Mouse (Mus musculus): ENCODE data around the gene Gabpa.

Gabpa gene

DNA sequence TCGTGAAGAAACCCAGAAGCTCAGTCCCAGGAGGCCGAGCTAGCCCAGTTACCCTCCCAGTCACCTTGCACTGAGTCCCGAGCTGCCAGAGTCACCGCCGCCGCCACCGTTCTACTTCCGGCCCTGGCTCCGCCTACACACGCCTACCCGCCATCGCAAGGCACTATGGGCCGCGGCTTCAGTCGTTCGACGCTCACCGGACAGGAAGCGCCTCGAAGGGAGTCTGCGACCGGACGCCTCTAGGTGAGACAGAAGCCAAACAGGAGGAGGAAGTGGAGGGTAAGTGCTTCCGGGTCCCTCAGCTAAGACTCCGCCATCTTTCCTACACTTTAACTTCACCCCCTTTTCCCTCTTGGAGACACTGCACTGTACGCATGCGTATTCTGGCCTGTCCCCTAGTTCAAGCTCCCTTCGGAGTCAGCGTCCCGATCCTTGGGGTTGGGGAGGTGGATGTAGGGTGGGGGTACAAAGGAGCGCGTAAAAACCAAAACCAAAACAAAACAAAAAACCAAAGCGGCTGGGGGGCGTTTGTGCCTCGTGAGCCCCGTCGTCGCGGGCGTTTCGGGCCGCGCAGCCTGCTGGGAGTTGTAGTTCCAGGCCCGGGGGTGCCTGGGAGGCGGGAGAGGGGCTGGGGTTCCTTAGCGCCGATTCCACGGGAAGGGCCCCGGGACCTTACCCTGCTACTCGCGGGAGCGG, at the start of gene Gabpa:
TSS of gene Gabpa (plus strand) at position 181 of the 696 bp plus-strand sequence.
- CTCF ChIA-PET: no interaction called here

GRCm38 (mm10) chr16:84784966-84785365, 49.8 kb upstream of the Gabpa start:
- CTCF ChIA-PET: no interaction called here

GRCm38 (mm10) chr16:84790595-84791165, 44.0 kb upstream of the Gabpa start:
- CTCF ChIA-PET: no interaction called here

DNA sequence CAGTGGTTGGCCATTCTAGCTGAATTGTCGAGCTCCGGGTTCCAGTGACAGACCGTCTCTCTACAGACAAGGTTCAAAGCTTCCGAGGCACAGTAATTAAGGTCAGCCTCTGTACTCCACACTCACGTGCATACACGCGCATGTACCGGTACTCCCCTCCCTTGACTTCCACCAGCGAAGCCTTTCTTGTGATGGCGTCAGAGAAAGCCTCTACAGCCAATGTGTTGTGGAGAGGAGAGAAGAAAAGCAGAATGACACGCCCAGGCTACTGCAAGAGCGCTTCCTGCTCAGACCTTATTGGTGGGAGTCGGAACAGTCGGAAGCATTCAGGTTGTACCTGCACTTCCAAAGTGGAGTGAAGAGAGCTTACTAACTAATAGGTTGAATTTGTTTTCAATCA, 41.3 kb upstream of the Gabpa start:
- CTCF ChIA-PET: no interaction called here

- CTCF ChIA-PET: no interaction called here
These were observed 39.4 kb upstream of the Gabpa start for GRCm38 (mm10) chr16:84795337-84795736.

- CTCF ChIA-PET: no interaction called here
These were observed 38.0 kb upstream of the Gabpa start for GRCm38 (mm10) chr16:84796678-84797077.

DNA sequence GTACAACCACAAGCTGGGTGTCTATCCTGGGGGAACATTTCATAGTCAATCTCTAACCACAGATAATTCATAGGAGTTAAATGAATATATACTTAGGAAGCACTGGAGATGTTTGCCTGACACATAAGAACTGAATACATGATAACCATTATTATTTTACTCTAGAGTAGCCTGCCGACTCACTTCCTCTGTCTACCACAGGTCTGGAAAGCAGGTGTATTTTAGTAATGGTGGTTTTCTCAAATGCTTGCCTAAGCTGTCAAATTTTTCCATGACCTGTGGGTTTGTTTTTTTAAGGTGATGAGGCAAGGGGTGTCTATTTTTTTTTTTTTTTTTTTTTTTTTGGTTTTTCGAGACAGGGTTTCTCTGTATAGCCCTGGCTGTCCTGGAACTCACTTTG, 34.7 kb upstream of the Gabpa start:
- CTCF ChIA-PET: no interaction called here

GRCm38 (mm10) chr16:84802217-84802616, 32.5 kb upstream of the Gabpa start:
- CTCF ChIA-PET: no interaction called here

- CTCF ChIA-PET: no interaction called here
These were observed 29.9 kb upstream of the Gabpa start for GRCm38 (mm10) chr16:84804866-84805265.

DNA sequence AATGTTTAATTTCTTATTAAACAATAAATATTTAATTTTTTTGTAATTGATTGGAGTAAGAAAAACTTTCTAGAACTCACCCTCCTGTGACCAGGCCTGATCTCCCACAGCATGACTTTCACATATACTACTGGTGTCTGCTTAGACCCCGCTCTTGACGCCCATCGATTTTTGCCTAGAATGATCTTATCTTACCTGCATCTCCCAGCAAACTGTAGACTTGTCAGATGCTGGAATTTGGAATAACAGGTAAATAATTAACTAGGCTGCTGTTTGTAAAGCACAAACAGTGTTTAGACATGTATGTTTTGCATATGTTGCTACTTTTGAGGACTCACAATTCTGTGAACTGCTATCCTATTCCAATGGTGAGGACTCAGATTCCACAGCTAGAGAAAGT, 28.6 kb upstream of the Gabpa start:
- CTCF ChIA-PET: no interaction called here

- CTCF ChIA-PET: no interaction called here
These were observed 26.9 kb upstream of the Gabpa start for GRCm38 (mm10) chr16:84807874-84808273.

GRCm38 (mm10) chr16:84810254-84810653, 24.5 kb upstream of the Gabpa start:
- CTCF ChIA-PET: no interaction called here

GRCm38 (mm10) chr16:84813852-84814251, 20.9 kb upstream of the Gabpa start:
- CTCF ChIA-PET: no interaction called here

- CTCF ChIA-PET: no interaction called here
These were observed 20.2 kb upstream of the Gabpa start for GRCm38 (mm10) chr16:84814511-84814910.

DNA sequence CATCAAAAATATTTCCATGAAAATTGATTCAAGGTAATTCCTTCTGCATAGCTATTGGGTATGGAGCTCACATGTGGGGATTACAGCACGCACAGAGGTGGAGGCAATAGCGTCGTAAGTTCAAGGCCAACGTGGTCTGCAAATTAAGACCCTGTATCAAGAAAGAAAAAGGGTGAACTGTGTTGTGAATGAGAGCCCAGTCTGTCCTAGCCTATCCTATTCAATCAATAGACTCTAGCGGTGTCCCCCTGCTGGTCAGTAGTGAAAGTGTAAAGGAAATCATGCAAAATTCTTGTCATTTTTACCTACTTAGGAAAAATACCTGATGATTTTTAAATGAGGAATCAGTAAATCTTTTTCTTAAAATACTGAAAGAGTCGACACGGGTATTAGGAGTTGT, 17.3 kb upstream of the Gabpa start:
- CTCF ChIA-PET: interaction anchor here (0.6 to 1.6 kb wide), 2 partner anchors 101 to 233 kb away, joined by 3 to 12 read pairs; no protein-coding TSS in a partner anchor

GRCm38 (mm10) chr16:84825009-84825408, 9.7 kb upstream of the Gabpa start:
- CTCF ChIA-PET: interaction anchor here (0.6 to 0.7 kb wide), 2 partner anchors 90 to 254 kb away, joined by 3 read pairs; no protein-coding TSS in a partner anchor

DNA sequence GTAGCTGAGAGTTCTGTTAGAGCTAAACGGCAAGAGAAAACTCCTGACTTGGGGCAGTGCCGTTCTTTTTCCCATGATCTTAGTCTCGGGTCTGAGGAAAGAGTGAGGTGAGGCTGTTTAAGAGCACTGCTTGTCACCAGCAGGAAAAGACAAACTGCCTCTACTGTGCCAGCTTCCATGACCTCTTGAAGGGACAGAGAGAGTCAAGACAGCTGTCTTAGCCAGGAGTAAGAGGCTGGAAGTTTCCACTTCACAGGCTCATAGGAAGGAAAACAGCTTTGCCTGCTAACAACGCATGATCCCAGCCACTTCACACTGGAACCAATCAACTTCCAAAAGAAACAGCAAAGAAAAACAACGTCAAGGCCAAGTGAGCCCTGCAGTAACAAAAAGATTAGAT, 3.0 kb upstream of the Gabpa start:
- CTCF ChIA-PET: no interaction called here

GRCm38 (mm10) chr16:84832736-84833135, 2.0 kb upstream of the Gabpa start:
- CTCF ChIA-PET: no interaction called here

DNA sequence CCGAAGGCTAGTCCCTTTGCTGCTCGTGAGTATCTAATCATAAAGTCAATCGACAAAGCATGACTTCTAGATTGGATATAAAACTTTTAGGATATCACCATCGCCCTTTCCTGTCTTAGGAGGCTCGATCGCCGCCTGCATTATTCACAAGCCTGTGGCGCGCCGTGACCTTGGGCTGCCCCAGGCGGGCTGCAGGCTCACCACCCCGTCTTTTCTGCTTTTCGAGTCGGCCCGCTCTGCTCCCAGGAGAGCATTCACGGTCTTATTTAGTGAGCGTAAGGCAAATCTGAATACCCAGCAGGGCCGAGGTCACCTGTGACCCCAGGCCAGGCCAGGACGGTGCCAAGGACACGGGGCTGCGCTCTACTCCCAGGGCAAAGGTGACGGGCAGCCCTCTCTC, 381 bp upstream of the Gabpa start:
- CTCF ChIA-PET: no interaction called here

DNA sequence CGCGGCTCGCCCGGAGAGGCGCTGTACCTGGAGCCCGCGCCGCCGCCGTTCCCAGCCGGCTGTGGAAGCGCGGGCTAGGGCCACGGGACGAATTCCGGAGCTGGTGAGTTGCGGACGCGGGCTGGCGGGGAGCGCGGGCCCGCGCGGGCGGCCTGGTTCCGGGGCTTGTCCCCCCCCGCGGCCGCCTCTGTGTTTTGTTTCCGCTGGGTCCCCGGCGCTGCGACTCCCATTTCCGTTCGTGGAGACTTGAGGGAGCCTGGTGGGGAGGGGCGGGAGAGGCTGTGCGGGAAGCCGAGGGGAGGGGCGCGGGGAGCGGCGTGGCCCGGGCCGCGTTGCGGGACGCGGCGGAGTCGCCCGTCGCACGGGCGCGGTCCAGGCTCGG, 707 bp downstream of the Gabpa start, which contains the start of gene Atp5j:
TSS of gene Atp5j (minus strand) at position 185 of the 382 bp plus-strand sequence.
- CTCF ChIA-PET: no interaction called here

- CTCF ChIA-PET: no interaction called here
These were observed 1.4 kb downstream of the Gabpa start for GRCm38 (mm10) chr16:84835823-84836743.

DNA sequence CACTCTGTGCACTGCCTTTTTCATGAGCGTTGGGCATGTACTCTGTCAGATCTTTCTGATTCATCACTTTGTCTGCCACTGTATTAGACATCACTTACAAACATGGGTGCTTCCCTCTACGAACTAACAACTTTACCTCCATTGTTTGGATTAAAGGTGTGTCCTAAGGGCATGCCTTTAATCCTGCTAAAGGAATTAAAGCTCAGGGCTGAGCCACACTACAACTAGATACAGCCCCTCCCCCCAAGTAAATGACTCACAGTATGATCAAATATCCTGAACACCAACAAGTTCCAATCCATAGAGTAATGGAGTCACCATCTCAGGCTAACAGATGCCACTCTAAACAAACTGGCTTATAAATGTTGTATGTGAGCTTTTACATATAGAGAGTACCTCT, 3.9 kb downstream of the Gabpa start:
- CTCF ChIA-PET: no interaction called here

DNA sequence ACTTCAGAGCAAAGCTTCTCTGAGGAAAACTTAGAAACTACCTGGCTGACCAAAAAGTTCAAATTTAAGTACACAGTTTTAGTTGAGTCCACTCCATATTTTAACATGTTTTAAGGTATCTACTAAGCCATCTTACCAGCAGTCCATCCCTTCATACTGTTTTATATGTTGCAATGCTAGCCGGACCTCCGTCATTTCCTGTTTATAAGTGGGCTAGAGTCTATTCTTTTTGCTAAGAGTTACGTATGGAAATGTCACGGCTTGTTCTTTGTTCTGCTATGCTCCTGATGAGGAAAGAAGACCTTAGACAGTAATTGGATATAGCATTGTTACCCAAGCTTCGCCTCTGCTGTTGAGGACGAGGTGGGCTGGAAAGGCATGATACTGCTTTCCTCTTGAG, 18.8 kb downstream of the Gabpa start:
- CTCF ChIA-PET: no interaction called here
